Mouse (Mus musculus) ES-Bruce4 (cell line): ENCODE measurements around the gene Arhgef12. TPM values are rescaled to one million over a fixed set of nuclear protein-coding genes. Genes with fewer than 3 reads are reported as not detected.

Experiments
- H3K27ac ChIP-seq: 2 replicates; pipeline ENCODE4 v1.5.1; 2012; ENCODE audit warnings: low read length, inconsistent platforms; ENCODE audit not compliant: insufficient read depth
- H3K27me3 ChIP-seq: 2 replicates; pipeline ENCODE4 v1.6.1; 2012; ENCODE audit warnings: mild to moderate bottlenecking, low read length, inconsistent platforms; ENCODE audit not compliant: control insufficient read depth, poor library complexity, insufficient read depth, severe bottlenecking
- H3K36me3 ChIP-seq: 2 replicates; pipeline ENCODE4 v1.6.1; 2012; ENCODE audit warnings: inconsistent platforms, mild to moderate bottlenecking, low read length, moderate library complexity; ENCODE audit not compliant: control insufficient read depth, poor library complexity, insufficient read depth, severe bottlenecking
- H3K4me1 ChIP-seq: one replicate; pipeline ENCODE4 v1.8.1; 2011; ENCODE audit warnings: low read length; ENCODE audit not compliant: control insufficient read depth, insufficient read depth
- H3K4me3 ChIP-seq: 2 replicates; pipeline ENCODE4 v1.5.1; 2011; ENCODE audit warnings: low read depth, mild to moderate bottlenecking, low read length
- H3K9ac ChIP-seq: 2 replicates; pipeline ENCODE4 v1.6.1; 2012; ENCODE audit warnings: low read depth, mild to moderate bottlenecking, inconsistent platforms; ENCODE audit not compliant: poor library complexity, severe bottlenecking
- H3K9me3 ChIP-seq: replicated peaks from 2 replicates; pipeline ENCODE4 v1.6.1; 2012; ENCODE audit warnings: mild to moderate bottlenecking, low read length, inconsistent platforms; ENCODE audit not compliant: control insufficient read depth, poor library complexity, insufficient read depth, severe bottlenecking
- CTCF ChIP-seq: IDR thresholded peaks from one replicate; pipeline ENCODE4 v1.8.1; 2011; ENCODE audit warnings: low read depth, low read length
- EP300 ChIP-seq: IDR thresholded peaks from 2 replicates; pipeline ENCODE4 v1.6.1; 2011; ENCODE audit warnings: low read depth, low read length; ENCODE audit not compliant: insufficient read depth
- POLR2A ChIP-seq: IDR thresholded peaks from one replicate; pipeline ENCODE4 v1.8.1; 2011; ENCODE audit warnings: low read length; ENCODE audit not compliant: insufficient read depth
- polyA plus RNA-seq: library from polyadenylated mRNA; stranded (reverse); fragments of >200 nt; gene quantifications from 2 replicates; pipeline ENCODE4 v1.2.4, GENCODE M21; 2011; ENCODE audit warnings: low read depth; ENCODE audit not compliant: missing spikeins, insufficient read depth, insufficient read length

Gene Arhgef12
- polyA plus RNA-seq, 1 experiment, result 45.6 TPM

GRCm38 (mm10) chr9:43096337-43096736, 10.7 kb downstream of the Arhgef12 start:
- Histone ChIP-seq H3K36me3 (no peaks in the 10 kb centered on the region; the same call in 1 of the 2 replicates), H3K9ac (no peak overlapping the region), H3K27me3 (no peaks in the 10 kb centered on the region), H3K4me3 (no peak overlapping the region), H3K4me1 (no peaks in the 10 kb centered on the region), H3K9me3 (no peaks in the 10 kb centered on the region), H3K27ac (no peak overlapping the region)
- TF ChIP-seq EP300, result no peak
- TF ChIP-seq POLR2A, result no peak
- TF ChIP-seq CTCF, result no peak

GRCm38 (mm10) chr9:43094828-43095227, 12.2 kb downstream of the Arhgef12 start:
- H3K4me1 ChIP-seq, result no peaks in the 10 kb centered on the region
- no peaks in the 10 kb centered on the region for H3K27me3 ChIP-seq
- H3K9ac ChIP-seq, result no peak overlapping the region
- H3K27ac ChIP-seq, result no peak overlapping the region
- no peak overlapping the region for H3K4me3 ChIP-seq
- TF ChIP-seq POLR2A, result no peak
- TF ChIP-seq EP300, result no peak
- no peaks in the 10 kb centered on the region; the same call in 1 of the 2 replicates for H3K36me3 ChIP-seq
- H3K9me3 ChIP-seq, result no peaks in the 10 kb centered on the region

GRCm38 (mm10) chr9:43093803-43094202, 13.2 kb downstream of the Arhgef12 start:
- H3K9me3 ChIP-seq, result no peaks in the 10 kb centered on the region
- TF ChIP-seq POLR2A, result no peak
- no peak for TF ChIP-seq CTCF
- TF ChIP-seq EP300, result no peak
- H3K27me3 ChIP-seq, result no peaks in the 10 kb centered on the region
- no peak overlapping the region for H3K4me3 ChIP-seq
- H3K9ac ChIP-seq, result no peak overlapping the region
- H3K36me3 ChIP-seq, result no peaks in the 10 kb centered on the region; the same call in 1 of the 2 replicates
- H3K4me1 ChIP-seq, result no peaks in the 10 kb centered on the region
- no peak overlapping the region for H3K27ac ChIP-seq

GRCm38 (mm10) chr9:43085686-43086285, 21.3 kb downstream of the Arhgef12 start:
- H3K9ac ChIP-seq, result no peak overlapping the region
- TF ChIP-seq CTCF (no peak), POLR2A (no peak), EP300 (no peak)
- no peaks in the 10 kb centered on the region for H3K36me3 ChIP-seq
- H3K27me3 ChIP-seq, result no peaks in the 10 kb centered on the region
- H3K4me1 ChIP-seq, result no peaks in the 10 kb centered on the region
- H3K27ac ChIP-seq, result no peak overlapping the region
- no peaks in the 10 kb centered on the region for H3K9me3 ChIP-seq
- H3K4me3 ChIP-seq, result no peak overlapping the region

GRCm38 (mm10) chr9:43084496-43085362, 22.3 kb downstream of the Arhgef12 start:
- TF ChIP-seq CTCF, result no peak
- TF ChIP-seq POLR2A, result no peak
- TF ChIP-seq EP300, result no peak
- no peaks in the 10 kb centered on the region for H3K36me3 ChIP-seq

GRCm38 (mm10) chr9:43083441-43084055, 23.5 kb downstream of the Arhgef12 start:
- H3K36me3 ChIP-seq, result no peaks in the 10 kb centered on the region
- no peaks in the 10 kb centered on the region for H3K4me1 ChIP-seq
- H3K4me3 ChIP-seq, result no peak overlapping the region
- H3K9ac ChIP-seq, result no peak overlapping the region
- no peak for TF ChIP-seq CTCF
- TF ChIP-seq EP300, result no peak
- no peak for TF ChIP-seq POLR2A
- H3K27me3 ChIP-seq, result no peaks in the 10 kb centered on the region
- no peak overlapping the region for H3K27ac ChIP-seq
- no peaks in the 10 kb centered on the region for H3K9me3 ChIP-seq

More at GRCm38 (mm10) chr9:43084496-43085362, 22.3 kb downstream of the Arhgef12 start:
- Histone ChIP-seq H3K27me3 (no peaks in the 10 kb centered on the region), H3K27ac (no peak overlapping the region), H3K9ac (no peak overlapping the region), H3K4me3 (no peak overlapping the region), H3K4me1 (no peaks in the 10 kb centered on the region), H3K9me3 (no peaks in the 10 kb centered on the region)
